Mouse (Mus musculus) urinary bladder, postnatal 36 days (tissue): Measurements from ENCODE around the gene Mertk.

Experiments used
- DNase-seq, 2 experiments: peaks; one replicate each; pipeline ENCODE4 v3.0.0; 2022; ENCODE audit warnings: low spot score in 2 of 2, mixed read lengths in 1 of 2

Mertk gene

GRCm38 (mm10) chr2:128722106-128722710 lies 23.5 kb downstream of the Mertk start:
- DNase-seq: no peak

DNA sequence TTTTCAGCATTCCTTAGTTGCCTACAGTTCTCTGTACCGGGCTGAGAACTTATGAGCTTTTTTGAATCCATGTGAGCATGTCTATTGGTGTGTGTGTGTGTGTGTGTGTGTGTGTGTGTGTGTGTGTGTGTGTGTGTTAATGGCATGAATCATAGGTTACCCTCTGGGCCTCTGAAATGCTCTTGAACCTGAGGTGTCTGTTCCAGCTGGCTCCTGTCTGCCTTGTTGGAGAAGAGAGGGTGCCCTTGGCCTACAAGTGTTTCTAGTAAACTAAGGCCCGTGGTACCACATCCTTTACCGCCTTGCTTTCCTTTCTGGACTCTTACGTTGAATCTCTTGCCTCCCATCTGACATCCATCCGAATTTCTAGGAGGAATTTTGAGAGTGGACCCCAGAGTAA lies 27.3 kb downstream of the Mertk start:
- no peak for DNase-seq

DNA sequence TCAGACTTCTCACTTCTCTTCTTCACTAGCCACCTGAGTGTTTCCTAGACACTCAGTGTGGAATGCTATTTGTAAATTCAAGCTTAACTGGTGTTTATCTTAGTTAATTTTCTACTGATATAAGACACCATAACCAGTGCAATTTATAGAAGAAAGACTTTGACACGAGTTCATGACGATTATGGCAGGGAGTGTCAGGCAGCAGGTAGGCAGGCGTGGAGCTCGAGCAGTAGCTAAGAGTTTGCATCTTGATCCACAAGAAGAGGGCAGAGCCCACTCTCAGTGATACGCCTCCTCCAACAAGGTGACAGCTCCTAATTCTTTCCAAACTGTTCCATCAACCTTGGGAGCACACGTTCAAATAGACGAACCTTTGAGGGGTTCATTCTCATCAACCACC lies 27.9 kb downstream of the Mertk start:
- no peak for DNase-seq

DNA sequence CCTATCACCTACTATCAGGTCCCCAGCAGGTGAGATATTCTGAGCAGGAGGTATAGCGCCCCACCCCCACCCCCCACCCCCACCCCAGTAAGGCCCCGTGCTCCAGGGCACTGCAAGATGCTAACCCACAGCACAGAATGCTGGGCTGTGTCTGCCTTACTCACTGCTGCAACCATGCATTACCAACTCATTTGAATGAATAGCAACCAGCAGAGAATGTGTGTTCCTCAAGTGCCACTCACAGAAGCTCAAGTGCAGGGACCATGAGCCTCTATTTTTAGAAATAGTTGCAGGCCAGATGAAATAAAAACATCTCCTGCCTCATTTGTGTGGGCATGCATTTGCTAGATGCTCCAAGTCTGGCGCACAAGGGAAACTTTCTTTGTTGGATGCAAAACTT lies 28.8 kb downstream of the Mertk start:
- no peak for DNase-seq

DNA sequence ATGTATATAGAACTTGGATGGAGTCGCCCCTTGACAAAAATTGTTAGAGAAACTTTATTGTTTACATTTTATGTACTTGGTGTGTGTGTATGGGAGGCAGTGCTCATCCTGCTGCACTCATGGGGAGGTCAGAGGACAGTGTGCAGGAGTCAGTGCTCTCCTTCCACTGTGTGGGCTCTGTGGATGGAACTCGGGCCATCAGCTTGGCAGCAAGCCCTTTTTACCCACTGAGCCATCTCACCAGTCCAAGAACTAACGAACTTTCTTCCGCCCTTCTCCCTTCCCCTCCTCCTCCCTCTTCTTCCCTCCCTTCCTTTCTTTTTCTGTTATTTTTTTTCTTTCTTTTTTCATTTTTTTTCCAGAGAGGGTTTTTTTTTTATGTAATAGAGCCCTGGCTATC lies 29.3 kb downstream of the Mertk start:
- no peak for DNase-seq

DNA sequence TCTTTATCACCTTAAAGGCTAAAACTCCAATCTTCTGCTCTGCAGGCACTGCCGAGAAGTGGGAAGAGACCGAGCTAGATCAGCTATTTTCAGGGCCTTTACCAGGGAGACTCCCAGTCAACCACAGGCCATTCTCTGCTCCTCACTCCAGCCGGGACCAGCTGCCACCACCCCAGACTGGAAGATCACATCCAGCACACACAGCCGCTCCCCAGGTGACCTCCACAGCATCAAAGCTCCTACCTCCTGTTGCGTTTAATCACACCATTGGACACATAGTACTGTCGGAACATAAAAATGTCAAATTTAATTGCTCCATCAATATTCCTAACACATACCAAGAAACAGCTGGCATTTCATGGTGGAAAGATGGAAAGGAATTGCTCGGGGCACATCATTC lies 30.4 kb downstream of the Mertk start:
- no peak for DNase-seq

DNA sequence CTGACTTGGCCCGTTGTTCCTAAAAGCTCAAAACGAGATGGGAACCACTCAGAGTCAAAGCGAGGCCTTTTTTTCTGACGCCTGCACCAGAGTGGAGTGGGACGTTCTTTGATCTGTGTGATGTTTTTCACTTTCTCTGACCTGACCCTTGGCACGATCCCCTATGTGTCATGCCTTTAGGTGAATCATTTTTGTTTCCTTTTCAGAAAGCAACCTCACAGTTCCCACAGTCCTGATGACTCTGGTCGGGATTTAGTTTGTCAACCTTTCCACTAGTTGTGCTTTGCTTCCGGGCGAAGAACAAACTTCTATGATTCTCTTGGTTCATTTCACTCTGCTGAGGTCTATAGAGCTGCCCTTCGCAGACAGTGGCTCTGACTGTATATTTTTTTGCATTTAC lies 32.8 kb downstream of the Mertk start:
- DNase-seq: no peak

DNA sequence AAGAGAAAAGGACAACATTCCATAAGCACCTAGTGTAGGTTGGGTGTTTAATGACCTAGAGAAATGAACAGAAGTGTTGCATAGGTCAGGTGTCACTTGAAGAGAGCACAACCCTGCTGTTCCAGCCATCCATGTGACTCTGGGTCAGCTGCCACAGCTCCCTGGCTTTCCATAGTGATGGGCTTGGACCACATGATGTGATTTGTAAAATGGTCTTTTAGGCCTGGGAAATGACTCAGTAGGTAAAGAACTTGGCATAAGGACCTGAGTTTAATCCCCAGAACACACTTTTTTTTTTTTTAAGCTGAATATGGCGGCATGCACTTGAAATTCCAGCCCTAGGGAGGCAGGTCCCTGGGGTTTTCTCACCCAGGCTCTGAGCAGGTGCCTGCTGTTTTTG lies 33.2 kb downstream of the Mertk start:
- no peak for DNase-seq

- no peak for DNase-seq
These were observed 36.3 kb downstream of the Mertk start for GRCm38 (mm10) chr2:128735089-128735488.

DNA sequence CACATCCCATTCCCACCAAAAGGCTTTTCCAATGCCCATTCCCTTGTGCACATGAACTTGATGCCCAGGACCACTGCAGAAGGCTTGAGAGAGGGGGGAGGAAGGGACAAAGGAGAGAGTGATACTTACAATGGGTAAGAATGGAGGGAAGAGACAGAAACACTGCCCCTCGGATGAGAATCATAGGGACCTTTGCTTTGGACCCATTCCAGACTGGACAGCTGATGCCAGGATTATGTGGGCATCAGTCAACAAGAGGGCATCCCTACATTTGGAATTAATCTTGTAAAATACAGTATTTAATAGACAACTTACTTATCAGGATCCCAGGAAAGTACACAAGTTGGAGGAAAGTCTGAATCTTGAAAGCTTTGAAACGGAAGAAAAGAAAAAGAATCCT lies 38.3 kb downstream of the Mertk start:
- DNase-seq: no peak

GRCm38 (mm10) chr2:128737796-128738195 lies 39.0 kb downstream of the Mertk start:
- peak in 1 of 2 experiments; percentile 35 for DNase-seq

GRCm38 (mm10) chr2:128738725-128739258 lies 40.0 kb downstream of the Mertk start:
- peak in 1 of 2 experiments; percentile 71 for DNase-seq

DNA sequence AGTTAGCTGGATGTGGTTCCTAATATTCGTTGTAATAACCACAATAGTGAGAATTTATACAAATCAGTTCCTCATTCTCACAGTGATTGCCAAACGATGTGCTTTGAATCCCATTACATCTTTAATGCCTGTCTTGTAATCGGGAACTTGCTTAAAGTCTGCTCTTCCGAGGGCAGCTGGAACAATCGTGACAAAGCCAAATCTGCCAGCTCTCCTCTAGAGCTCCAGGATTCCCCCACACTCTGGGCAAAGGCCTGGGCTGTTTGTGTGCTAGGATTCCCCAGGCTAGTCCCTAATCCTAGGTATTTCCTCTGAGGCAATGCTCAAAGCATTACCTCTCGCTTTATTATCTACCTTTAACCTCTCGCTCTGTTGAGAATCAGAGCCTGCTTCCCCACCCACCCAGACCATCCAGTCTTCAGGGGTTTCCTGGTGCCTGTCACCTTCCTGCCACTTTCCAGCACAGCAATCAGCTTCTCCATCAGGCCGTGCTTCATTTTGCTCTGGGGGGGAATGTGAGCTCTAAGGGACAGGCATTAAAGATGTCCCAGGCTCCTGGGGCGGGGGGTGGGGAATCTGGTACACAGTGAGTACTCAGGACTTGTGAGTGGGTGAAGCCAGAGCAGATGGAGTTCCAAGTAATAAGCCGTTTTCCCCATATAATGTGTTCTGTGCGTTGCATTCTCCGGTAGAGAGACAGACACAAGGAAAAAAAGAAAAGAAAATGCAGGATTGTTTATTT lies 47.3 kb downstream of the Mertk start:
- peak in 1 of 2 experiments; percentile 22 for DNase-seq

- DNase-seq: peak in 1 of 2 experiments; percentile 34
These were observed 47.9 kb downstream of the Mertk start for GRCm38 (mm10) chr2:128746621-128747151.

GRCm38 (mm10) chr2:128747433-128748028 lies 48.8 kb downstream of the Mertk start:
- DNase-seq: no peak

- no peak for DNase-seq
These were observed 49.4 kb downstream of the Mertk start for GRCm38 (mm10) chr2:128748171-128748570.

GRCm38 (mm10) chr2:128751030-128751429 lies 52.3 kb downstream of the Mertk start:
- no peak for DNase-seq

DNA sequence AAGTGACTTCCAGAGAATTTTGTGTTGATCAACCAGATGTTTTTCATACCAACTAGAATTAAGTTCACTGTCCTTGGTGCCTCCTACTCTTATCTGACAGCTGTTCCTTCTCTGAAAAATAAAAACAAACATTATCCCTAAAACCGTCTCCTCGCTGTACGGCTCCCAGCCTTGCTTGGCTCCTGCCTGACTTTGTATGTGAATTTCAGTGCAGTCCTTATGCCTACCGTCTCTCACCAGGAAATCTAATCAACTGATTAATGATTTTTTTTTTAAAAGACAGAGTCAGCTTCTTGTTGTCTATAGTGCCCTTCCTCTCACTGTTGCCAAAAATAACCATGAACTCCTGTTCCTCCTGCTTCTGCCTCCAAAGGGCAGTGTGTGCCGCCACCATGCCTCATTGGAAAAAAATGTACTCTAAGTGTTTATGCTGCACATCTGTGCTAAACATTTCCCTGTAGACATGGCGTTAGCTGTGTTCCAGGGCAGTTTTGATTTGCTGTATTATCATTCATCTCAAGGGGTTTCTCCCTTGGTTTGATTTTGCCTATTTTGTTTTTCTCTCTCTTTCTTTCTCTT lies 54.6 kb downstream of the Mertk start:
- no peak for DNase-seq

- DNase-seq: no peak
These were observed 56.5 kb downstream of the Mertk start for GRCm38 (mm10) chr2:128755149-128755691.

GRCm38 (mm10) chr2:128758724-128759340 lies 60.1 kb downstream of the Mertk start:
- no peak for DNase-seq

- DNase-seq: no peak
These were observed 63.3 kb downstream of the Mertk start for GRCm38 (mm10) chr2:128762008-128762407.
